Mouse (Mus musculus) embryonic fibroblast, embryonic 13.5 days (primary cell): Measurements from ENCODE around the gene Arf3.

Experiments used
- CTCF ChIP-seq: IDR thresholded peaks from 2 replicates; pipeline ENCODE4 v1.5.1; 2011; ENCODE audit warnings: mild to moderate bottlenecking, control low read depth, low read length, moderate library complexity, borderline replicate concordance; ENCODE audit not compliant: insufficient read depth
- POLR2A ChIP-seq: IDR thresholded peaks from 2 replicates; pipeline ENCODE4 v1.6.1; 2011; ENCODE audit warnings: low read depth, mild to moderate bottlenecking, control low read depth, low read length, moderate library complexity

DNA sequence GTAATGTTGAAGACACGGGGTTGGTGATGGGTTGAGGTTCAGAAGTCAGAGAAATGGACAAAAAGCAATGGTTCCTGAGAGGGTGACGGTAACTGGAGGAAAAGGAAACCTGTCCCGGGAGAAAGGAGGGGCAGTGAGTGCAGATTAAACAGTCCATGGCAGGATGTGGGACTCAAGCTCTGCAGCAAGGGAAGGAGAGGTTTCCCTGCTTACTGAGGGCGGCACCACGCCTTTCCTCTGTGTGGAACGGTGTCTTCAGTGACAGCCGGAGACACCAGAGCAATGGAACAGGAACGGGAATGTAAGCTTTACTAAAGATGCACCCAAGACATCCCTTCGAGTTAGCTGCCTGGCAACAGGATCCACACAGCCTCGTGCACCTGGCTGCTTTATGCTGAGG is 26.5 kb downstream of the Arf3 start:
- TF ChIP-seq POLR2A (no peak), CTCF (no peak)
